Mouse (Mus musculus) stomach, embryonic 15.5 days (tissue): ENCODE results near the gene Bcl2l14. TPM values are rescaled to one million over a fixed set of nuclear protein-coding genes. Genes with fewer than 3 reads are reported as not detected.

ENCODE experiments used
- ATAC-seq: fragments of 200-750 bp; cut with Nextera tagmentation; 2 replicates; pipeline ENCODE4 v1.8.0; 2017; ENCODE audit warnings: low read depth, moderate number of reproducible peaks, moderate TSS enrichment; ENCODE audit not compliant: insufficient read depth, low FRiP score
- H3K27ac ChIP-seq: fragments of 300-500 bp; sonication (generic); 2 replicates; pipeline ENCODE4 v1.5.1; 2015; ENCODE audit warnings: mild to moderate bottlenecking, inconsistent platforms
- H3K27me3 ChIP-seq: fragments of 300-500 bp; sonication (generic); replicated peaks from 2 replicates; pipeline ENCODE4 v1.6.1; 2015; ENCODE audit warnings: inconsistent platforms
- H3K36me3 ChIP-seq: fragments of 300-500 bp; sonication (generic); 2 replicates; pipeline ENCODE4 v1.6.1; 2015; ENCODE audit warnings: inconsistent platforms
- H3K4me1 ChIP-seq: fragments of 300-500 bp; sonication (generic); 2 replicates; pipeline ENCODE4 v1.6.1; 2015; ENCODE audit warnings: inconsistent platforms
- H3K4me2 ChIP-seq: fragments of 300-500 bp; sonication (generic); 2 replicates; pipeline ENCODE4 v1.6.1; 2015; ENCODE audit warnings: mild to moderate bottlenecking, inconsistent platforms
- H3K4me3 ChIP-seq: fragments of 300-500 bp; sonication (generic); replicated peaks from 2 replicates; pipeline ENCODE4 v1.5.1; 2015; ENCODE audit warnings: inconsistent platforms
- H3K9ac ChIP-seq: fragments of 300-500 bp; sonication (generic); 2 replicates; pipeline ENCODE4 v1.6.1; 2015; ENCODE audit warnings: inconsistent platforms
- H3K9me3 ChIP-seq: fragments of 300-500 bp; sonication (generic); 2 replicates; pipeline ENCODE4 v1.6.1; 2016; ENCODE audit warnings: inconsistent platforms
- WGBS: fragments of 180-500 bp; shearing (Covaris S2); methylation state at CpG from one replicate; pipeline ENCODE4 v1.1.7; 2015; 5-methylcytosine and 5-hydroxymethylcytosine counted together
- polyA plus RNA-seq: library from polyadenylated mRNA; unstranded; fragments of >200 nt; fragmentation: Nextera tagmentation; extraction: Ambion mirVana; gene quantifications from 2 replicates; pipeline ENCODE4 v1.2.1, GENCODE M21; 2015

Bcl2l14 gene
- polyA plus RNA-seq = 12.0 and 13.1 TPM in 2 replicates

- no peak within 1 kb of the TSS for H3K27ac ChIP-seq
- ATAC-seq = no peak
These were observed at the start of gene Bcl2l14 for GRCm38 (mm10) chr6:134396018-134396417. Gene Bcl2l14, plus strand, starts transcription at chr6:134396318.

GRCm38 (mm10) chr6:134348526-134349067 lies 47.5 kb upstream of the Bcl2l14 start:
- H3K9me3 ChIP-seq = no peaks in the 10 kb centered on the region
- H3K4me3 ChIP-seq = no peak overlapping the region
- no peak overlapping the region for H3K27ac ChIP-seq
- H3K4me1 ChIP-seq = no peaks in the 10 kb centered on the region
- no peak overlapping the region for H3K9ac ChIP-seq
- 94% methylated on average over 7 of the region's 7 CpGs for WGBS
- no peak overlapping the region for H3K4me2 ChIP-seq
- no peaks in the 10 kb centered on the region for H3K27me3 ChIP-seq
- H3K36me3 ChIP-seq = no peaks in the 10 kb centered on the region
- ATAC-seq = no peak

More at GRCm38 (mm10) chr6:134396018-134396417, at the start of gene Bcl2l14:
- H3K27me3 ChIP-seq = no peaks in the 10 kb centered on the region
- no peaks in the 10 kb centered on the region for H3K36me3 ChIP-seq
- no peak within 1 kb of the TSS for H3K4me3 ChIP-seq
- H3K4me2 ChIP-seq = no peak within 1 kb of the TSS
- no peaks in the 10 kb centered on the region for H3K4me1 ChIP-seq
- H3K9ac ChIP-seq = no peak within 1 kb of the TSS
- 77% methylated on average over 4 of the region's 4 CpGs for WGBS
- no peaks in the 10 kb centered on the region for H3K9me3 ChIP-seq

- no peaks in the 10 kb centered on the region for H3K27me3 ChIP-seq
- H3K9me3 ChIP-seq = no peaks in the 10 kb centered on the region
- no peaks in the 10 kb centered on the region for H3K4me1 ChIP-seq
- H3K9ac ChIP-seq = no peak overlapping the region
- H3K4me2 ChIP-seq = no peak overlapping the region
- H3K4me3 ChIP-seq = no peak overlapping the region
- H3K36me3 ChIP-seq = no peaks in the 10 kb centered on the region
- WGBS = 73% methylated on average over 6 of the region's 6 CpGs
- no peak overlapping the region for H3K27ac ChIP-seq
- no peak for ATAC-seq
These were observed 43.2 kb upstream of the Bcl2l14 start for GRCm38 (mm10) chr6:134352881-134353280.

- H3K4me2 ChIP-seq = no peak overlapping the region
- no peaks in the 10 kb centered on the region for H3K4me1 ChIP-seq
- H3K9ac ChIP-seq = no peak overlapping the region
- H3K4me3 ChIP-seq = no peak overlapping the region
- no peaks in the 10 kb centered on the region for H3K9me3 ChIP-seq
- no peaks in the 10 kb centered on the region for H3K27me3 ChIP-seq
- WGBS = 65% methylated on average over 4 of the region's 4 CpGs
- H3K36me3 ChIP-seq = no peaks in the 10 kb centered on the region
- no peak for ATAC-seq
- no peak overlapping the region for H3K27ac ChIP-seq
These were observed 42.4 kb upstream of the Bcl2l14 start for GRCm38 (mm10) chr6:134353751-134354150.

- Histone ChIP-seq H3K4me2 (no peak overlapping the region), H3K9me3 (no peaks in the 10 kb centered on the region), H3K4me1 (no peaks in the 10 kb centered on the region), H3K9ac (no peak overlapping the region), H3K4me3 (no peak overlapping the region), H3K36me3 (no peaks in the 10 kb centered on the region), H3K27ac (no peak overlapping the region), H3K27me3 (no peaks in the 10 kb centered on the region)
- ATAC-seq = no peak
- 53% methylated on average over 6 of the region's 6 CpGs for WGBS
These were observed 38.5 kb upstream of the Bcl2l14 start for GRCm38 (mm10) chr6:134357570-134357969.

- Histone ChIP-seq H3K4me2 (no peak overlapping the region), H3K27ac (no peak overlapping the region), H3K4me3 (no peak overlapping the region), H3K36me3 (no peaks in the 10 kb centered on the region), H3K27me3 (no peaks in the 10 kb centered on the region), H3K9ac (no peak overlapping the region), H3K9me3 (no peaks in the 10 kb centered on the region), H3K4me1 (no peaks in the 10 kb centered on the region)
- 90% methylated on average over 4 of the region's 4 CpGs for WGBS
- no peak for ATAC-seq
These were observed 36.0 kb upstream of the Bcl2l14 start for GRCm38 (mm10) chr6:134360079-134360478.

GRCm38 (mm10) chr6:134364644-134365043 lies 31.5 kb upstream of the Bcl2l14 start:
- Histone ChIP-seq H3K27me3 (no peaks in the 10 kb centered on the region), H3K4me2 (no peak overlapping the region), H3K9ac (no peak overlapping the region), H3K9me3 (no peaks in the 10 kb centered on the region), H3K36me3 (no peaks in the 10 kb centered on the region), H3K4me3 (no peak overlapping the region), H3K4me1 (no peaks in the 10 kb centered on the region), H3K27ac (no peak overlapping the region)
- no peak for ATAC-seq
- WGBS = 57% methylated on average over 6 of the region's 6 CpGs

- Histone ChIP-seq H3K9me3 (no peaks in the 10 kb centered on the region), H3K27ac (no peak overlapping the region), H3K36me3 (no peaks in the 10 kb centered on the region), H3K4me2 (no peak overlapping the region), H3K27me3 (no peaks in the 10 kb centered on the region), H3K9ac (no peak overlapping the region), H3K4me3 (no peak overlapping the region), H3K4me1 (no peaks in the 10 kb centered on the region)
- no peak for ATAC-seq
- WGBS = 56% methylated on average over 4 of the region's 4 CpGs
These were observed 30.2 kb upstream of the Bcl2l14 start for GRCm38 (mm10) chr6:134365952-134366351.

- Histone ChIP-seq H3K27me3 (no peaks in the 10 kb centered on the region), H3K27ac (no peak overlapping the region), H3K9me3 (no peaks in the 10 kb centered on the region), H3K4me2 (no peak overlapping the region), H3K4me1 (no peaks in the 10 kb centered on the region), H3K4me3 (no peak overlapping the region), H3K36me3 (no peaks in the 10 kb centered on the region), H3K9ac (no peak overlapping the region)
- ATAC-seq = no peak
- WGBS = 54% methylated on average over 10 of the region's 10 CpGs
These were observed 29.5 kb upstream of the Bcl2l14 start for GRCm38 (mm10) chr6:134366366-134367351.

- 56% methylated on average over 12 of the region's 12 CpGs for WGBS
- Histone ChIP-seq H3K27me3 (no peaks in the 10 kb centered on the region), H3K27ac (no peak overlapping the region), H3K9me3 (no peaks in the 10 kb centered on the region), H3K4me1 (no peaks in the 10 kb centered on the region), H3K36me3 (no peaks in the 10 kb centered on the region), H3K4me2 (no peak overlapping the region), H3K9ac (no peak overlapping the region), H3K4me3 (no peak overlapping the region)
- no peak for ATAC-seq
These were observed 28.5 kb upstream of the Bcl2l14 start for GRCm38 (mm10) chr6:134367366-134368281.

GRCm38 (mm10) chr6:134372946-134373345 lies 23.2 kb upstream of the Bcl2l14 start:
- Histone ChIP-seq H3K36me3 (no peaks in the 10 kb centered on the region), H3K27ac (no peak overlapping the region), H3K4me2 (no peak overlapping the region), H3K4me3 (no peak overlapping the region), H3K4me1 (no peaks in the 10 kb centered on the region), H3K9me3 (no peaks in the 10 kb centered on the region), H3K27me3 (no peaks in the 10 kb centered on the region), H3K9ac (no peak overlapping the region)
- WGBS = 66% methylated on average over 2 of the region's 2 CpGs
- ATAC-seq = no peak
